Mouse (Mus musculus): ENCODE data around the gene Kcnip3. TPM values are rescaled to one million over a fixed set of nuclear protein-coding genes. Genes with fewer than 3 reads are reported as not detected.

The Kcnip3 gene
- polyA plus RNA-seq, 1 experiment from 2014 or later: 8.5 TPM

GRCm38 (mm10) chr2:127449691-127450090, 72.2 kb downstream of the Kcnip3 start:
- TF ChIP-seq CTCF (IDR thresholded peaks at IDR 0.05; ENCODE audit: low read depth): no peak

GRCm38 (mm10) chr2:127446847-127447246, 75.0 kb downstream of the Kcnip3 start:
- H3K4me2 ChIP-seq: no peak overlapping the region
- no peak for TF ChIP-seq CTCF (IDR thresholded peaks at IDR 0.05; ENCODE audit: low read depth)
- no peaks in the 10 kb centered on the region for H3K27me3 ChIP-seq (ENCODE audit: insufficient read depth, low read length)
- no peak overlapping the region for H3K9ac ChIP-seq
- H3K4me3 ChIP-seq (ENCODE audit: low read depth, low read length): no peak overlapping the region
- H3K36me3 ChIP-seq (ENCODE audit: insufficient read depth): no peaks in the 10 kb centered on the region
- no peaks in the 10 kb centered on the region for H3K9me3 ChIP-seq (ENCODE audit: low read depth, low read length)
- ATAC-seq (ENCODE audit: insufficient read depth) (no peak), DNase-seq (no peak)
- 0 out of 2 replicates have a peak, but pooled peaks cover 3% of the 10 kb centered on the region for H3K4me1 ChIP-seq (ENCODE audit: insufficient read depth)
- 22% methylated on average over 3 of the region's 3 CpGs for WGBS
- H3K27ac ChIP-seq (ENCODE audit: low read depth): no peak overlapping the region

More at GRCm38 (mm10) chr2:127449691-127450090, 72.2 kb downstream of the Kcnip3 start:
- H3K4me2 ChIP-seq: no peak overlapping the region
- H3K9me3 ChIP-seq (ENCODE audit: low read depth, low read length): no peaks in the 10 kb centered on the region
- no peak for DNase-seq
- no peak overlapping the region for H3K9ac ChIP-seq
- 25% methylated on average over 7 of the region's 7 CpGs for WGBS
- no peaks in the 10 kb centered on the region for H3K36me3 ChIP-seq (ENCODE audit: insufficient read depth)
- H3K4me3 ChIP-seq (ENCODE audit: low read depth, low read length): no peak overlapping the region
- H3K27ac ChIP-seq (ENCODE audit: low read depth): no peak overlapping the region
- H3K4me1 ChIP-seq (ENCODE audit: insufficient read depth): no peaks in the 10 kb centered on the region
- ATAC-seq (ENCODE audit: insufficient read depth): peak; percentile 27; the same call in 1 of the 2 replicates
- no peaks in the 10 kb centered on the region for H3K27me3 ChIP-seq (ENCODE audit: insufficient read depth, low read length)

GRCm38 (mm10) chr2:127444055-127444789, 77.7 kb downstream of the Kcnip3 start, which contains the start of gene Fahd2a:
Fahd2a (minus strand) TSS chr2:127444565.
- Histone ChIP-seq H3K4me3 (ENCODE audit: low read depth, low read length) (peak within 1 kb of the TSS; percentile 65), H3K36me3 (ENCODE audit: insufficient read depth) (no peaks in the 10 kb centered on the region), H3K27ac (ENCODE audit: low read depth) (0 out of 2 replicates have a peak within 1 kb of the TSS, but pooled peaks have one; percentile 32), H3K4me1 (ENCODE audit: insufficient read depth) (0 out of 2 replicates have a peak, but pooled peaks cover 3% of the 10 kb centered on the region), H3K27me3 (ENCODE audit: insufficient read depth, low read length) (no peaks in the 10 kb centered on the region), H3K9ac (peak within 1 kb of the TSS; percentile 57), H3K4me2 (peak within 1 kb of the TSS; percentile 87), H3K9me3 (ENCODE audit: low read depth, low read length) (no peaks in the 10 kb centered on the region)
- WGBS: 4% methylated on average over 37 of the region's 37 CpGs
- peak; percentile 20 for TF ChIP-seq CTCF (IDR thresholded peaks at IDR 0.05; ENCODE audit: low read depth)
- ATAC-seq (ENCODE audit: insufficient read depth) (peak; percentile 93), DNase-seq (peak; percentile 94)

GRCm38 (mm10) chr2:127437697-127438096, 84.2 kb downstream of the Kcnip3 start:
- H3K4me1 ChIP-seq (ENCODE audit: insufficient read depth): no peaks in the 10 kb centered on the region
- TF ChIP-seq CTCF (IDR thresholded peaks at IDR 0.05; ENCODE audit: low read depth): no peak
- DNase-seq (no peak), ATAC-seq (ENCODE audit: insufficient read depth) (no peak)
- no peaks in the 10 kb centered on the region for H3K27me3 ChIP-seq (ENCODE audit: insufficient read depth, low read length)
- H3K4me2 ChIP-seq: no peak overlapping the region
- H3K9me3 ChIP-seq (ENCODE audit: low read depth, low read length): no peaks in the 10 kb centered on the region
- no peak overlapping the region for H3K9ac ChIP-seq
- H3K27ac ChIP-seq (ENCODE audit: low read depth): no peak overlapping the region
- H3K4me3 ChIP-seq (ENCODE audit: low read depth, low read length): no peak overlapping the region
- WGBS: 84% methylated on average over 5 of the region's 5 CpGs
- peaks cover 15% of the 10 kb centered on the region; the same call in 1 of the 2 replicates for H3K36me3 ChIP-seq (ENCODE audit: insufficient read depth)

- no peaks in the 10 kb centered on the region for H3K4me1 ChIP-seq (ENCODE audit: insufficient read depth)
- no peak for ATAC-seq (ENCODE audit: insufficient read depth)
These were observed 86.3 kb downstream of the Kcnip3 start for GRCm38 (mm10) chr2:127435554-127435953.

GRCm38 (mm10) chr2:127435135-127435534, 86.8 kb downstream of the Kcnip3 start:
- Histone ChIP-seq H3K9ac (no peak overlapping the region), H3K9me3 (ENCODE audit: low read depth, low read length) (no peaks in the 10 kb centered on the region), H3K27ac (ENCODE audit: low read depth) (no peak overlapping the region), H3K27me3 (ENCODE audit: insufficient read depth, low read length) (no peaks in the 10 kb centered on the region), H3K36me3 (ENCODE audit: insufficient read depth) (peaks cover 15% of the 10 kb centered on the region; the same call in 1 of the 2 replicates), H3K4me3 (ENCODE audit: low read depth, low read length) (no peak overlapping the region), H3K4me2 (no peak overlapping the region), H3K4me1 (ENCODE audit: insufficient read depth) (no peaks in the 10 kb centered on the region)
- ATAC-seq (ENCODE audit: insufficient read depth): no peak
- DNase-seq: peak; percentile 65
- 34% methylated on average over 2 of the region's 2 CpGs for WGBS
- peak; percentile 71 for TF ChIP-seq CTCF (IDR thresholded peaks at IDR 0.05; ENCODE audit: low read depth)

More at GRCm38 (mm10) chr2:127435554-127435953, 86.3 kb downstream of the Kcnip3 start:
- no peaks in the 10 kb centered on the region for H3K9me3 ChIP-seq (ENCODE audit: low read depth, low read length)
- H3K27me3 ChIP-seq (ENCODE audit: insufficient read depth, low read length): no peaks in the 10 kb centered on the region
- no peak overlapping the region for H3K4me3 ChIP-seq (ENCODE audit: low read depth, low read length)
- no peak overlapping the region for H3K9ac ChIP-seq
- peaks cover 15% of the 10 kb centered on the region; the same call in 1 of the 2 replicates for H3K36me3 ChIP-seq (ENCODE audit: insufficient read depth)
- 89% methylated on average over 2 of the region's 2 CpGs for WGBS
- DNase-seq: no peak
- H3K4me2 ChIP-seq: no peak overlapping the region
- H3K27ac ChIP-seq (ENCODE audit: low read depth): no peak overlapping the region
- no peak for TF ChIP-seq CTCF (IDR thresholded peaks at IDR 0.05; ENCODE audit: low read depth)

Data from lung, embryonic 14.5 days (tissue).